Mouse (Mus musculus) lung, postnatal 0 days (tissue): ENCODE measurements around the gene Gm13083.
"Not testable (repeated sequence)": the region's sequence is repeated elsewhere in the genome, so short reads cannot be mapped to it uniquely, and the experiment has no call there.

Source experiments
- CTCF ChIP-seq: IDR thresholded peaks from 2 replicates; pipeline ENCODE4 v1.5.1; 2016; ENCODE audit warnings: antibody characterized with exemption, mild to moderate bottlenecking
- EP300 ChIP-seq: IDR thresholded peaks from 2 replicates; pipeline ENCODE4 v1.6.1; 2016; ENCODE audit warnings: antibody characterized with exemption, mild to moderate bottlenecking, control low read depth

DNA sequence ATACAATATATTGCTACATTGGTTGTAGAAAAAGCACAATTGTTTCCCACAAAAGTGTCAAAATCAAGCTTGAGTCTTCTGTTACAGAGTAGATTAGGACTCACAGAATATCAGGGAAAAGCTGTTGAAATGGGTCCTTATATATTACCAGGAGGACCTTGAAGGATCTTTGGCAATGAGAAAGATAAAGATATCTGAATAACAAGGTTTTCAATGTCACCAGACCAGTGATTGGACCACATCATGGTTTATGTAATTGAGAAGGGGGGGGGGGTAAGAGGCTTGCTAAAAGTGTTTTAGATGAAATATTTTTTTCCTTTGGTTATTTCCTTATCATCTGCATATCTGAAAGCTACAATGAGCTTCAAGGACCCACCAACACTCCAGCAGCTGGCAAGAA lies at the start of gene Gm13083:
- not testable (repeated sequence) for TF ChIP-seq CTCF, EP300
